Mouse (Mus musculus): ENCODE measurements around the gene Dynll1. TPM values are rescaled to one million over a fixed set of nuclear protein-coding genes. Genes with fewer than 3 reads are reported as not detected.

The Dynll1 gene
- polyA plus RNA-seq, 1 experiment: 496 TPM

- DNase-seq: no peak
- WGBS: 81% methylated on average over 1 of the region's 1 CpGs
Measured at GRCm38 (mm10) chr5:115269969-115270368, 30.8 kb downstream of the Dynll1 start.

GRCm38 (mm10) chr5:115268266-115268665 lies 32.5 kb downstream of the Dynll1 start:
- DNase-seq: no peak
- WGBS: 25% methylated on average over 3 of the region's 3 CpGs
- Histone ChIP-seq H3K4me1 (replicated peaks; ENCODE audit: control insufficient read depth, insufficient read depth, low read length) (peaks cover 12% of the 10 kb centered on the region), H3K27me3 (ENCODE audit: control insufficient read depth, insufficient read depth, low read length) (no peaks in the 10 kb centered on the region), H3K27ac (ENCODE audit: control insufficient read depth, insufficient read depth, low read length) (no peak overlapping the region), H3K36me3 (ENCODE audit: control insufficient read depth, insufficient read depth, low read length) (no peaks in the 10 kb centered on the region), H3K4me3 (ENCODE audit: control insufficient read depth, insufficient read depth, low read length) (no peak overlapping the region)
- no peak for TF ChIP-seq POLR2A (IDR thresholded peaks at IDR 0.05; ENCODE audit: control insufficient read depth, extremely low read depth, insufficient read depth, low read length, poor library complexity)
- no peak for TF ChIP-seq CTCF (IDR thresholded peaks at IDR 0.05; ENCODE audit: borderline replicate concordance, control insufficient read depth, extremely low read depth, insufficient read depth, low read length, poor library complexity)

More at GRCm38 (mm10) chr5:115269969-115270368, 30.8 kb downstream of the Dynll1 start:
- Histone ChIP-seq H3K4me1 (replicated peaks; ENCODE audit: control insufficient read depth, insufficient read depth, low read length) (peaks cover 12% of the 10 kb centered on the region), H3K4me3 (ENCODE audit: control insufficient read depth, insufficient read depth, low read length) (no peak overlapping the region), H3K27ac (ENCODE audit: control insufficient read depth, insufficient read depth, low read length) (no peak overlapping the region), H3K27me3 (ENCODE audit: control insufficient read depth, insufficient read depth, low read length) (no peaks in the 10 kb centered on the region), H3K36me3 (ENCODE audit: control insufficient read depth, insufficient read depth, low read length) (no peaks in the 10 kb centered on the region)
- no peak for TF ChIP-seq CTCF (IDR thresholded peaks at IDR 0.05; ENCODE audit: borderline replicate concordance, control insufficient read depth, extremely low read depth, insufficient read depth, low read length, poor library complexity)

GRCm38 (mm10) chr5:115267469-115268045 lies 33.2 kb downstream of the Dynll1 start:
- TF ChIP-seq CTCF (IDR thresholded peaks at IDR 0.05; ENCODE audit: borderline replicate concordance, control insufficient read depth, extremely low read depth, insufficient read depth, low read length, poor library complexity) (no peak), POLR2A (IDR thresholded peaks at IDR 0.05; ENCODE audit: control insufficient read depth, extremely low read depth, insufficient read depth, low read length, poor library complexity) (no peak)
- H3K4me3 ChIP-seq (ENCODE audit: control insufficient read depth, insufficient read depth, low read length): no peak overlapping the region
- WGBS: 92% methylated on average over 3 of the region's 3 CpGs
- peaks cover 10% of the 10 kb centered on the region for H3K4me1 ChIP-seq (replicated peaks; ENCODE audit: control insufficient read depth, insufficient read depth, low read length)
- peaks cover 5% of the 10 kb centered on the region for H3K36me3 ChIP-seq (ENCODE audit: control insufficient read depth, insufficient read depth, low read length)
- DNase-seq: no peak
- H3K27ac ChIP-seq (ENCODE audit: control insufficient read depth, insufficient read depth, low read length): no peak overlapping the region
- H3K27me3 ChIP-seq (ENCODE audit: control insufficient read depth, insufficient read depth, low read length): no peaks in the 10 kb centered on the region

GRCm38 (mm10) chr5:115266787-115267468 lies 33.9 kb downstream of the Dynll1 start:
- no peak overlapping the region for H3K27ac ChIP-seq (ENCODE audit: control insufficient read depth, insufficient read depth, low read length)
- no peaks in the 10 kb centered on the region for H3K27me3 ChIP-seq (ENCODE audit: control insufficient read depth, insufficient read depth, low read length)
- no peak overlapping the region for H3K4me3 ChIP-seq (ENCODE audit: control insufficient read depth, insufficient read depth, low read length)
- TF ChIP-seq CTCF (IDR thresholded peaks at IDR 0.05; ENCODE audit: borderline replicate concordance, control insufficient read depth, extremely low read depth, insufficient read depth, low read length, poor library complexity) (no peak), POLR2A (IDR thresholded peaks at IDR 0.05; ENCODE audit: control insufficient read depth, extremely low read depth, insufficient read depth, low read length, poor library complexity) (no peak)
- H3K36me3 ChIP-seq (ENCODE audit: control insufficient read depth, insufficient read depth, low read length): peaks cover 6% of the 10 kb centered on the region
- no peak for DNase-seq
- H3K4me1 ChIP-seq (replicated peaks; ENCODE audit: control insufficient read depth, insufficient read depth, low read length): peaks cover 10% of the 10 kb centered on the region
- 88% methylated on average over 8 of the region's 8 CpGs for WGBS

- DNase-seq: no peak
- no peak overlapping the region for H3K27ac ChIP-seq (ENCODE audit: control insufficient read depth, insufficient read depth, low read length)
- no peaks in the 10 kb centered on the region for H3K27me3 ChIP-seq (ENCODE audit: control insufficient read depth, insufficient read depth, low read length)
- no peak for TF ChIP-seq POLR2A (IDR thresholded peaks at IDR 0.05; ENCODE audit: control insufficient read depth, extremely low read depth, insufficient read depth, low read length, poor library complexity)
- TF ChIP-seq CTCF (IDR thresholded peaks at IDR 0.05; ENCODE audit: borderline replicate concordance, control insufficient read depth, extremely low read depth, insufficient read depth, low read length, poor library complexity): no peak
- 69% methylated on average over 5 of the region's 5 CpGs for WGBS
- H3K4me1 ChIP-seq (replicated peaks; ENCODE audit: control insufficient read depth, insufficient read depth, low read length): peaks cover 6% of the 10 kb centered on the region
- H3K4me3 ChIP-seq (ENCODE audit: control insufficient read depth, insufficient read depth, low read length): no peak overlapping the region
- peaks cover 6% of the 10 kb centered on the region for H3K36me3 ChIP-seq (ENCODE audit: control insufficient read depth, insufficient read depth, low read length)
Measured at GRCm38 (mm10) chr5:115266340-115266739, 34.5 kb downstream of the Dynll1 start.

GRCm38 (mm10) chr5:115262502-115263291 lies 38.1 kb downstream of the Dynll1 start:
- Histone ChIP-seq H3K4me1 (replicated peaks; ENCODE audit: control insufficient read depth, insufficient read depth, low read length) (no peaks in the 10 kb centered on the region), H3K27me3 (ENCODE audit: control insufficient read depth, insufficient read depth, low read length) (no peaks in the 10 kb centered on the region), H3K27ac (ENCODE audit: control insufficient read depth, insufficient read depth, low read length) (no peak overlapping the region), H3K4me3 (ENCODE audit: control insufficient read depth, insufficient read depth, low read length) (no peak overlapping the region), H3K36me3 (ENCODE audit: control insufficient read depth, insufficient read depth, low read length) (peaks cover 30% of the 10 kb centered on the region)
- no peak for DNase-seq
- 96% methylated on average over 14 of the region's 14 CpGs for WGBS
- TF ChIP-seq POLR2A (IDR thresholded peaks at IDR 0.05; ENCODE audit: control insufficient read depth, extremely low read depth, insufficient read depth, low read length, poor library complexity): no peak
- TF ChIP-seq CTCF (IDR thresholded peaks at IDR 0.05; ENCODE audit: borderline replicate concordance, control insufficient read depth, extremely low read depth, insufficient read depth, low read length, poor library complexity): no peak
